Mouse (Mus musculus): Measurements from ENCODE around the gene Zfhx2.

Zfhx2 gene

GRCm38 (mm10) chr14:55079214-55079970, 12.7 kb downstream of the Zfhx2 start:
- peak; percentile 41; the same call in 1 of the 2 replicates for ATAC-seq (ENCODE audit: insufficient number of reproducible peaks, low FRiP score, low TSS enrichment)

- 0 out of 2 replicates have a peak, but pooled peaks have one; percentile 3 for ATAC-seq (ENCODE audit: insufficient number of reproducible peaks, low FRiP score, low TSS enrichment)
Measured at GRCm38 (mm10) chr14:55078366-55078989, 13.6 kb downstream of the Zfhx2 start.

GRCm38 (mm10) chr14:55077481-55078365, 14.4 kb downstream of the Zfhx2 start:
- no peak for ATAC-seq (ENCODE audit: insufficient number of reproducible peaks, low FRiP score, low TSS enrichment)

- ATAC-seq (ENCODE audit: insufficient number of reproducible peaks, low FRiP score, low TSS enrichment), result no peak
Measured at GRCm38 (mm10) chr14:55076956-55077355, 15.2 kb downstream of the Zfhx2 start.

- no peak for ATAC-seq (ENCODE audit: insufficient number of reproducible peaks, low FRiP score, low TSS enrichment)
Measured at GRCm38 (mm10) chr14:55076224-55076623, 15.9 kb downstream of the Zfhx2 start.

GRCm38 (mm10) chr14:55074416-55074815, 17.7 kb downstream of the Zfhx2 start:
- no peak for ATAC-seq (ENCODE audit: insufficient number of reproducible peaks, low FRiP score, low TSS enrichment)

- no peak for ATAC-seq (ENCODE audit: insufficient number of reproducible peaks, low FRiP score, low TSS enrichment)
Measured at GRCm38 (mm10) chr14:55071756-55072155, 20.4 kb downstream of the Zfhx2 start.

GRCm38 (mm10) chr14:55066042-55066441, 26.1 kb downstream of the Zfhx2 start:
- ATAC-seq (ENCODE audit: insufficient number of reproducible peaks, low FRiP score, low TSS enrichment), result no peak

- ATAC-seq (ENCODE audit: insufficient number of reproducible peaks, low FRiP score, low TSS enrichment), result no peak
Measured at GRCm38 (mm10) chr14:55065391-55065790, 26.7 kb downstream of the Zfhx2 start.

- peak; percentile 37; the same call in 1 of the 2 replicates for ATAC-seq (ENCODE audit: insufficient number of reproducible peaks, low FRiP score, low TSS enrichment)
Measured at GRCm38 (mm10) chr14:55064481-55065370, 27.4 kb downstream of the Zfhx2 start.

GRCm38 (mm10) chr14:55063581-55064381, 28.3 kb downstream of the Zfhx2 start:
- ATAC-seq (ENCODE audit: insufficient number of reproducible peaks, low FRiP score, low TSS enrichment), result 0 out of 2 replicates have a peak, but pooled peaks have one; percentile 2

GRCm38 (mm10) chr14:55063117-55063516, 29.0 kb downstream of the Zfhx2 start:
- ATAC-seq (ENCODE audit: insufficient number of reproducible peaks, low FRiP score, low TSS enrichment), result no peak

GRCm38 (mm10) chr14:55062626-55063025, 29.5 kb downstream of the Zfhx2 start:
- ATAC-seq (ENCODE audit: insufficient number of reproducible peaks, low FRiP score, low TSS enrichment), result peak; percentile 40; the same call in 1 of the 2 replicates

- ATAC-seq (ENCODE audit: insufficient number of reproducible peaks, low FRiP score, low TSS enrichment), result no peak
Measured at GRCm38 (mm10) chr14:55061845-55062244, 30.3 kb downstream of the Zfhx2 start.

- no peak for ATAC-seq (ENCODE audit: insufficient number of reproducible peaks, low FRiP score, low TSS enrichment)
Measured at GRCm38 (mm10) chr14:55059931-55060330, 32.2 kb downstream of the Zfhx2 start.

- ATAC-seq (ENCODE audit: insufficient number of reproducible peaks, low FRiP score, low TSS enrichment), result no peak
Measured at GRCm38 (mm10) chr14:55059009-55059408, 33.1 kb downstream of the Zfhx2 start.

GRCm38 (mm10) chr14:55055167-55055834, 36.8 kb downstream of the Zfhx2 start:
- ATAC-seq (ENCODE audit: insufficient number of reproducible peaks, low FRiP score, low TSS enrichment), result peak; percentile 22; the same call in 1 of the 2 replicates

GRCm38 (mm10) chr14:55054191-55054749, 37.9 kb downstream of the Zfhx2 start:
- ATAC-seq (ENCODE audit: insufficient number of reproducible peaks, low FRiP score, low TSS enrichment), result peak; percentile 31
